Mouse (Mus musculus) adrenal gland, adult 18-20 months (tissue): ENCODE data around the gene Ptcd2. TPM values are rescaled to one million over a fixed set of nuclear protein-coding genes. Genes with fewer than 3 reads are reported as not detected.
A peak's percentile ranks its signal among the peaks of the same experiment; 100 is the strongest.

ENCODE experiments used
- DNase-seq, 2 experiments: peaks; one replicate each; pipeline ENCODE4 v3.0.0; 2021 to 2022; ENCODE audit warnings: low spot score in 2 of 2
- long read RNA-seq, 2 experiments: library from polyadenylated mRNA; stranded (forward); transcript quantifications; one replicate each; pipeline ENCODE4 v2.0.0; 2021
- total RNA-seq, 2 experiments: library from RNA; stranded (reverse); gene quantifications; 1 replicate in 1 of 2; 2 replicates in 1 of 2; pipeline ENCODE4 v1.2.3; 2021

Gene Ptcd2
- total RNA-seq = 10 to 100 TPM; 30.1 to 31.5 TPM
- long read RNA-seq, experiment 1, transcript Ptcd2-201 (10 exons, 1,704 nt) = major isoform, 22 of 23 reads
- long read RNA-seq, experiment 1, partial matches to known transcripts = 1 of 23 reads
- long read RNA-seq, experiment 1, other reads (novel, unspliced or antisense) = 0 of 23 reads
- long read RNA-seq, experiment 2, transcript Ptcd2-201 (10 exons, 1,704 nt) = major isoform, 75 of 83 reads
- long read RNA-seq, experiment 2, partial matches to known transcripts = 4 of 83 reads
- long read RNA-seq, experiment 2, other reads (novel, unspliced or antisense) = 4 of 83 reads

DNA sequence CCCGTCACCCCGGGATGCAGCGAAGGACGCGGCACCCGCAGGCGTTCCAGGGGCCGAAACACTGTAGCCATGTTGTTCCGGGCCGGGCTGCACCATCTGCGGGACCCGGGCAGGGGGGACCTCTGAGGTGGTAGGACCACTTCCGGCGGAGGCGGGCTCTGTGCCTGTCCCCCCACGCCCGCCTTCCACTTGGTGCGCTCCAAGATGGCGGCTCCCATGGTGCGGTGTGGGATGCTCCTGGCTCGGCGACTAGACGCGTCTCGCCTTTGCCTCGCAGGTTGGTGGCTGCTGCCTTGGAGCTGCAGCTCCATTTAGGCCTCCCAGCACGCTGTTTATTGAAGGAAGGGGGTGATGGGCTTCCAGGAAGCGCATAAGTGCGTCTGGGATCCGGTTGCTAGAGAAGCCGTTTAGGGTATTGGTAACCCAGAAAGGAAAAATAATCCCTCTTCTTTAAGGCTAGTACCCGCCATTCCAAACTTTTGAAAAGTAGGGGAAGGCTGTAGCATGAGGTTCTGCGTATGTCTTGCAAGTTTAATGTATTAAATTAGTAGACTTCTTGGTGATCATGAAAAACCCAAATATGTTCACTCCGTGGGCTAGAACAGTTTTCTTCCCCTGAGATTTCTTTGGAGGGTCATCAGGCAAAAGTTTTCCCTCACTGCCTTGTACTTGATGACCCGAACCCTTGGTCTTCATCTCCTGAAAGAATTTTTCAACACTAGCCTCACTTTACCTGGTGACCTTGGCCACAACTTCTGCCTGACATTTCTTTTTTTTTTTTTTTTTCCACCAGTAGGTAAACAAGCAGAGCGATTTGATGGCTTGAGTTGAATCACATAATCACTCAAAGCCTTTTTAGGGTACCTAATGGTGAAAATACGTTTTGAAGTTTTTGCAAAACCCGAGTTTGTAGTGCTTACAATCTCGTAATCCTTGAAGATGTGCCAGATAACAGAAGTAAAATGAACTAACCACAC is at the start of gene Ptcd2, which contains the start of gene Mrps27:
Ptcd2 (minus strand) TSS at position 107 of the 977 bp plus-strand sequence.
Mrps27 (plus strand) TSS at position 188 of the 977 bp plus-strand sequence.
- DNase-seq = peak; percentile 96

DNA sequence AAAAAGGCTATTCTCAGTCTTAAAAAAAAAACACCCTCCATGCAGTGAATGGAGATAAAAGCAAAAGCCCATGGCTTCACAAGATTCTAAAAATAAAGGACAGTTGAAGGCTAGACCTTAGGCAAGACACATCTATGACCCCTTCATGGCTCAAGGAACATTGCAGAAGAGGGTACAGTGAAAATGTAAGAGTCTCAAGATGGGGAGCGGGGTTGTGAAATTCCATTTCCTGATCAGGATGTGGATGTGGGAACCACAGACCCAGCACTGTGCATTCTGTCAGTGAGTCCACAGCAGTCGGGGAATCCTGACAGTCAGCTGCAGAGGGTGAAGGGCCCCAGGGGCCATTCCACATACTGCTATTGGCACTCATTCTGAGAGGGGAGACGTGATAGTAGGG is 48.6 kb upstream of the Ptcd2 start:
- DNase-seq = no peak

DNA sequence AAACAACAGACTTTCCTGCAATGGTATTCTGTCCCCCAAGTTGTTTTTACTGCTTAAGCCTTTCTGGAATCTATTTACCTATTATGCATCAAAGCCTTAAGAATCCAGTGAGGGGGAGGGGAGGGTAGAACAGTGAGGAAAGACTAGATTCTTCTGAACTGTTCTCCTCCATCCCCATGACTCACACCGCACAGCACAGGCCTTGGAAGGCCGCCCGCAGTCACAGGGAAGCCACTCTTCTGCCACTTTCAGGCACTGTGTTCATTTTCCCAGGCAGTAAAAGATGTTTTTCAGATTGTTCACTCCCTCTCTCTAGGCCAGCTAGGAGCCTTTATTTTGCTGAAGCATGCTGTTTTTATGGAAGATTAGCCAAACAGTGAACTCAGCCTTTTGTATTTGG is 46.9 kb upstream of the Ptcd2 start:
- peak; percentile 53 to 64 for DNase-seq

DNA sequence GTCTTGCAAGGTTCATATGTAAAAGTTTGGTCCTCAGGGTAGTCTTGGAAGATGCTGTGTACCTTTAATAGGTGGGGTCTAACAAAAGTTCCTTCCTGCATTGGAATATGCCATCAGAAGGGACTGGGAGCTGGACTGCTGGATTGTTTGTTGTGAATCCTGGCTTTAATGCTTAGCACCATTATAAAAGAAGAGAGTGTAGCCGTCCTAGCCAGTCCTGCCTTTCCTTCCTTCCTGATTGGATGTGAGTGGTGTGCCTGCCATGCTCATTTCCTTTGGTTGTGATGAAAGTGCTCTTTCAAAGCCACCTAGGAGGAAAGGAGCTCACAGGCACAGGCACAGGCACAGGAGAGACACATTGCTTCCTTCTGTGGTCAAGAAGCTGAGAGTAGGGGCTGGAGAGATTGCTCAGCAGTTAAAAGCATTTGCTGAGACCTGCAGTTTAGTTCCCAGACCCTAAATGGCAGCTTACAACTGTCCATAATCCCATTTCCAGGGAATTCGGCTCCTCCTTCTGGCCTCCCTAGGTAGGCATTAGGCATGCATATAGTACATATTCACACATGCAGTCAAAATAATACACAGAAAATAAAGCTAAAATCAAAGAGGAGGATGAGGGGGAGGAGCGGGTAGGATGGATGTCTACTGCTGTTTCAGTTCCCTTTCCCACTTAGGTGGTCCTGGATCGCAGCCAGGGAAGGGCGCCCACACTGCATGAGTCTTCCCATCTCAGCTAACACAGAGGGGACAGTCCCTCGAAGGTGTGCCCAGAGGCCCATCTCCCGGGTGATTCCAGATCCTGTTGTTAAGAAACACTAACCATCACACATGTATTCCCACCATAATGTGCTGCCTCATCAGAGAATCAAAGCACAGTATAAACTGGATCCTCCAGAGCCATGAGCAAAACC is 43.7 kb upstream of the Ptcd2 start:
- no peak for DNase-seq

DNA sequence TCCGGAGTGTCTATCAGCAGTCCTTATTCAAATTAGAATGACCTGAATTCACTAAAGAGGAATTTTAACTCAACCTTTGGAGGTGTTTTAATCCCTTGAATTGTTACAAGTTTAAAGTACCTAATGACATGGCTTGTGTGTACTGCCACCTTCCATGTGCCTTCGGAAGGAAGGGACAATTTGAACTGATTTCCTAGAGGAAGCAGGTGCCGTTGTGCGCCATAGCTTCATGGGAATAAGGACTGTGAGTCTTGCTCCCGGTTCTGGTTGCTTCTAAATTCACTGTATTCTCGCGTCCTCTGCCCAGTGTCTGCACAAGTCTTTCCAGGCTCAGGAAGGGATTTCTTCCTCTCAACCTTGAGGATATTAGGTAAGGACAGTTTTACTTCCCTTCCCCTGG is 41.8 kb upstream of the Ptcd2 start:
- no peak for DNase-seq

DNA sequence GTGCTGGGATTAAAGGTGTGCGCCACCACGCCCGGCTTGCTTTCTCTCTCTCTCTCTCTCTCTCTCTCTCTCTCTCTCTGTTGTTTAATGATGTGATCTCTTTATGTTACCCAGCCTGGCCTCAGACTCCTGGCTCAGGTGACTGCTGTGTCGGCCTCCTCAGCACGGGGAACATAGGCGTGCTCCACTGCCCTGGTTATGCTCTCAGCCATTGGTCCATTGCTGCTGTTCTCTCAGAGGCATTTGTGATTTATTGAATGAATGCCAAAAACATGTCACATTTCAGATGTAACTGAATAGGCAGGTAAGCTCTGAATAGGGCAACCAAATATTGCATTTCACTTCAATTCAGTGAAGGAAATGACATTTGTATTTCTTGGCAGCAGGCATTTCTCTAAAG is 41.4 kb upstream of the Ptcd2 start:
- no peak for DNase-seq

DNA sequence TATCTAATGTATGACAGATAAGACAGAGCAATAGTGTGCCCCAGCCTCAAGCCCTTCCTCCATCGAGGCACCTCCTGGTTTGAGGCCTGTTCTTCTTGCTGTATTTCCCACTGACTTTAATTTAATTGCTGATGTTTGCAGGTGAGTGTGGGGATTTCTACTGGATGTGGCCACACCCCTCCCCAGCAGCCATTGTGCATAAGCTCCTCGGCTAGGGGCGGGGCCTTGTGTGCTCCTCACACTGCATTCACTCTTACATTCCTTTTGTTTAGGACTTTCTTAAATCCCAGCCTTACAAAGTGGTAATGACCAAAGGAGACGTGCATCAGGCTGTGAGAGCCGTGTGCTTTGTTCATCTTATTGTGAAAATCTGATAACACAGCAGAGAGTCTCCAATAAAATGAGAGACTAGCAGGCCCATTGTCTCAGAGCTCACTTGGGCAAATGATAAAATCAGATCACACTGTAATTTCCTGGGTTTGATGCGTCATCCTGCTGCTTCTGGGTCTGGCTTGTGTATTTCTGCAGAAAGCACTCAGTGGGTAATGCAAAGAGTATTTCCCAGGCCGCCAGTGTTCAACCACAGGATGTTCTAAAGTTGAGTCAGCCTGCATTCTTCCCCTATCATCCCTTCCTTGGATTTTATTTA is 40.2 kb upstream of the Ptcd2 start:
- no peak for DNase-seq

DNA sequence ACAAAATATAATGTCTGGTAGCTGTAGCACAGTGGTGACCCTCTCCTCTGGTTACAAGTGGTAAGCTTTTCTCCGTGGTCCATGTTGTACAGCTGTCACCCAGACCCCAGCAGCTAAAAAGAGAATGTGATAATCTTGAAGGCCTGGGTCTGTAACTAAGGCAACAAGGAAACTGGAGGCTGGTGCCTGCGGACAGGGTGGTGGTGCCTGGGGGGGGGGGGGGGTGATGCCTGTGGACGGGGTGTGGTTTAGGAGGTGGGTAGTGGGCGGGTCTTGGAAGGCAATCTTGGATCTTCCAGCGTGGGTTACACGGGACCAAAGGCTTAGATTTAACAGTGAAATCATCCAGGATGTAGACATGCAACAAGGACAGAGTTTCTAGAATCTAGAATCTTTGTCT is 37.9 kb upstream of the Ptcd2 start:
- DNase-seq = no peak

DNA sequence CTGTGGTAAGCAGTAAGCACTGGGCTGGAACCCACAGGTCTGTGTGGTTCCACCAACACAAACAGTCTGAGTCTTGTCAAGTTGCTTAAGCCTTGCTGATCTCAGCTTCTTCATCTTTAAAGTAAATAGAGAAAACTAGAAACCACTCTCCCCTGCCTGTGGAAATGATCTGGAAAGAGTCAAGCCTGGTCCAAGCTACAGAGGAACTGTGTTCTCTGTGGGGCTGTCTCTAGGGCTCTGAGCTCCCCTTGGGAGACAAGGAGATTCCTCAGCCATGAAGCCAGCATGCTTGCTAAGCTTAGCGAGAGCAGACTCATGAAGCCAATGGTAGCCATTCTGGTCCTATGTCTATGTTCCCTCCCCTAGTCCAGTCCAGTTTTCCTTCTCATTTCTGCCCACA is 33.7 kb upstream of the Ptcd2 start:
- DNase-seq = no peak

DNA sequence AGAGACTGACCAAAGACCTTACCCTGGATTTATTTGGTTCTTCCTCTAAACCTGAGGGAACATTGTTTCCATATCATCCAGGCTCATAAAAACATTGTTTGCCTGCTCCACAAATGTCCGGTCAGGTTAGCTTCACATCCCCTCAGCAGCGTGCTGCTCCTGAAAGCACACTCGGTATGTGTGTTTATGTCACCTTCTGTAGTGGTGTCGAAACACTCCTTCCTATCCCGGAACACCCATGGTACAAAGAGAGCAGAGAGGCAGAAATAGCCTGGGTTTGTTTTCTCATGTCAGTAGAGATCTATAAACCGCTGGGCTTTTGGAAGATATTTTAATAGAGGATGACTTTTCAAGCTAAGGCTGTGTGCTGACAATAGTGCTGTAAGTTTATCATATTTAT is 32.5 kb upstream of the Ptcd2 start:
- DNase-seq = no peak

DNA sequence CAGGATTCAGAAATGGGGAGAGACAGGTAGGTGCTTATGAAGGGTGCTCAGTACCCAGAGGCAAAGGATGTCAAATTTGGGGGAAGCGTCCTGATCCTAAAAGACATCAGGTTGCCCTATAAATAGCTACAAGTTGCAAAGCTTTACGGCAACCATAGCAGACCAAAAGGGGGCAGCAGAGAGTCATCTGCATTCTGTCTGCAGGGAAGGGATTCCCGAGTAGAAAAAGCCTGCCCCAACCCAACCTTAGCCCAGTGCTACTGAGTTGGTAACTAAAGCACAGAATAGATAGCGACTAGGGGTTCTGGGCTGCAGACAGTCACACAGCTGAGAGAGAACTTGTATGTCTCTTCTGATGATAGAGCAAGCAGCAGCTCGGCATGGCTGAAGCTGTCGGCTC is 31.0 kb upstream of the Ptcd2 start:
- peak; percentile 80 to 83 for DNase-seq

DNA sequence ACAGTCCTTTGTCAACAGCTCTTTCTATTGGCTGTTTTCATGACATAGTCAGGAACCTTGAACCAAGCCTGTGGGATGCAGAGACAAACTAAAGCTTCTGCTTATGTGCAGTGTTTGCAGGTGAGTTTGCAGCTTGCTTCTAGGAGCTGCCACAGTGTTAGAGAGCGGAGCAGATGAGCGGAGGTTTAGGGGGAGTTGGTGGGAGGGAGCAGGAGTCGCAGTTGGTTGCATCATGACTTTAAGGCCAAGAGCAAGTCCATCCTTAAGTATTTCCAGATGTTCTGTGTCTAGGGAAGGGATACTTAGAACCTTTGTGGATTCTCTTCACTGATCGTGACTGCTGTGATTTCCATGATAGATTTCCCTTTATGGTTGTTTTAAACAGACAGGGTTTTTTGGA is 29.7 kb upstream of the Ptcd2 start:
- no peak for DNase-seq

DNA sequence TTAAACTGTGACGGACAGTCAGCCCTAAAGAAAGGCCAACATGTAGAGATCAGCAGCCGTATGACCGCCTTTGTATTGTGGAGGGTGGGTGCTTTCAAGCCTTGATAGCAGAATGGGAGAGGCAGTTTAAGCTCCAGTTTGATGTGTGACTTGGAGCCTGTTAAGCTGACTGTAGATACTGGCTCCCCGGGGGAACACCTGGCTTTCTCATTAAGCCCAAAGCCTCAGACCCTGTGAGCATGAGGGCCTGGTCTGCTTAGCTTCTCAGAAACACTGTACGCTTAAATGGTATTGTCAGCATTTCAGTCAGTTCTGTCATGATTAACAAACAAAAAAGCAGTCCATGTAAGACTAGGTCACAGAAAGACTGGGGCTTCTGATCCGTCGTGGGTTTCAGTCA is 29.2 kb upstream of the Ptcd2 start:
- DNase-seq = no peak

DNA sequence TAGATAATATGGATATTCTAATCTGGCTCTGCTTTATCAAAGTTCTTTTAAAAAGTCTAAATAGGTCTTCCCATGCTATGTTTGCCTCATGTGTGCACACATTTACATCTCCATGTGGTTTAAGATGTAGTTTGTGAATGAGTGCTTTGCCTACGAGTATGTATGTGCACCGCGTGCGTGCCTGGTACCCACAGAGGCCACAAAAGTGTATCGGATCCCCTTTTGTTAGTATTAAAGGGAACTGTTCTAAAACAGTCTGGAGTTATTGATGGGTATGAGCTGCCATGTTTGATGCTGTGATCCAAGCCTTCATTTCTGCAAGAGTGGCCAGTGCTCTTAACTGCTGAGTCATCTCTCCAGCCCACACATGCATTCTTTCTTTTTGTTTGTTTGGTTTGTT is 26.8 kb upstream of the Ptcd2 start:
- DNase-seq = no peak

DNA sequence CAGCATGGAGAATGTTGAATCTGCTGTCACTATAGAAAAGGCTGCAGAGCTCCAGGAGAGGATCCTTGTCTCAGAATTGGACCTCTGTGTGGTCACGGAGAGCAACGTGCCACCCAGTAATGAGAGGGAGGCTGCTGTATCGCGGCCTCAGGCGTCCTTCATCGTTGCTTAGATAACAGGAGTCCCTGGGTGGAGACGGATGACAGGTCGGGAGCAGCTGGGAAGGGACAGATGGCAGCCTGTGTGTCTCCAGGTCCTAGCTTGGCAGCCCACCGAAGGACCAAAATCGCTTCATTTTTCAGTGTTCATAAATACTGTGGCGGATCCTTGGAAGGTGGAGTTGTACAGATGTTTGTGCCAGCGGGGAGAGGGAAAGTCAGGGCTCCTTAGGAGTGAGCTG is 24.6 kb upstream of the Ptcd2 start:
- no peak for DNase-seq

DNA sequence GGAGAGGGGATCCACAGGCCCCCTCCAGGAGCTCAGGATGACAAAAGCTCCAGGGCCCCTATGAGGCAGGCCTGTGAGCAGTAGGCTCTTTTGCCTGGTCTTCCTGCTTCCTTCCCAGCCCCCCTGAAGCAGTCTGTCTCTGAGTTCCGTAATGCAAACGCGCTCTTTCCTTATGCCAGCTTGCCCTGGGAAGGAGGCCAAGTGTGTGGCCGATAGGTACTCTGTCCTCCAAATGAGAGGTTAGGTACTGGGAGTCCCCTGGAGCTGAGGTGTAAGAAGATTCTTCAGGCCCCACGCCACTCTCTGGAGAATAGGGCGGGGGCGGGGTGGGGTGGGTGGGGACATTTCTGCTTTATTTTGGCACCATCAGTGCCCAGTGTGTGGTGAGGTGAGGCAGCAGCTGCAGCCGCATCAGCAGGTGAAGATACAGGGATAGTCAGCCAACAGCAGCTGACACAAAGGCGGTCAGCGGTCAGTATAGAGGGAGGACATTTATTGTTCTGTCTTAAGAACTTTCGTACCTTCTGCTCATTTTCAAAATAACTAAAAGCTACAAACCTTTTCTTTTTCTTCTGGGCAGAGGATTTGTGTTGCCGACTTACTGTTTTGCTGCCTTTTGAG is 23.2 kb upstream of the Ptcd2 start:
- no peak for DNase-seq

DNA sequence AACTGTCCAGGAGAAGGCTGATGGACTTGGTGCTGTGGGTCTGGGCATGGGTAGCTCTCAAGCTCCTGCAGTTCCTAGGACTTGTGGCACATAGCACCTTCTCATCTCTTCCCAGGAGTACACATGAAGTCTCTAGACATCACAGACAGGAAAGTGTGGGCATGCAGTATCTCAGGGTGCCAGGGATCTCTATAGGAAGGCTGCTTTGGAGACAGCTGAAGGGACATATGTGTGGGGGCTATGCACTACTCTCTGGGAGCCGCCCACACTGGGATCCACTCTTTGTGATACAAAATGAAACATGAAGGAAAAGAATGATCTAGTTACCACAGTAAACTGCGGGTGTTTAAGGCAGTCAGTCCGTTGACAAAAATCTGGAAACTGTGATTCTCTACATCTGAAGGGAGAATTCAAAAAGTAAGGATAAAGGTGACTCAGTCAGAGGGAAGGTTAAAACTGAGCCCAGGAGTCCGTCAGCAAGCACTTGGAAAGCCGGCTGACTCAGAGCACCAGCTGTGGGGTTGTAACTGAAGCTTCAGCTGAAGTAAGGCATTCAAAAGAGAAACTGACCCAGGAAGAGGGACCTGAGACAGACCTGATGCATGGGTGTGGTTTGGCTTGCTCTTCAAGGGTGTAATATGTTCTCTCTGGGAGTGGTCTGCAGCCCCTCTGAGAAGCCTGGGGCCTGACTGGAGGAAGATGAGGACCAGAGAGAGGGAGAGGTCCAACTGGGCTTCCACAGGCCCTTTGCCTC is 22.1 kb upstream of the Ptcd2 start:
- no peak for DNase-seq

DNA sequence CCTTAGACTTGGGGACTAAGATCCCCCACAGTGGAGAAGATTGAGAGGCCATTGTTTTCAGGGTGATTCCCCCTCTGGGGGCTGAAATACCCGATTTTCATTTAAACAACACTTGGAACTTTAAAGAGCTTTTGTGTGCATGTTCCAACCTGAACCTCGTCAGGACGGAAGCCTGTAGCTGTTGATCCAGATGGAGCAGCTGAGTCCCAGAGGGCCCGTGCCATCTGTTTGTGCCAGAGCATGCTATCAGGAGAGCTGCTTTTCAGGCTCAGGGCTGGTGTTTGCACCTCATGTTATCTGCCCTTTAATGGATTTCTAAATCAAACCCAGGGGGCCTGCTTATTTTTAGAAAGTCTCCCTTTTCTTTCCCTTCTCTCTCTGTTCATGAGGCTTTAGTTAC is 19.4 kb upstream of the Ptcd2 start:
- DNase-seq = no peak

DNA sequence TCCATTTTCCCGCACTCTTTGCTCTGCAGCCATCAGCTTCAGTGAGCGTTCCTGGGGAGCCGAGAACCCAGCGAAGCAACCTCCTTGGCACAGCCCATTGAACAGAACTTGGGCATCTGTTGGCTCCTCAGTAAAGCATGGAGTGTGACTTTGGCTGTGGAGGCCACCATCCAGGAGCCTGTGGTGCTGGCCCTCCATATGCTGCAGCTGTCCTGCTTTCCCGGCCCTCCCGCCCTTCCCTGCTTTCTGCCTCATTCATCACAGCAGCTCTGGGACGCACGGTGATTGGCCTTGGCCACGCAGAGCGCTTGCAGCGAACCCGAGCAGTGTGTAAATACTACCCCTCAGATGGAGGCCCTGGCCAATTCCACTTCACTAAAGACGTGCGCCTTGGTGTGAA is 14.4 kb upstream of the Ptcd2 start:
- no peak for DNase-seq
